Mouse (Mus musculus) hindbrain, embryonic 10.5 days (tissue): ENCODE measurements around the gene Ndufc2. TPM values are rescaled to one million over a fixed set of nuclear protein-coding genes. Genes with fewer than 3 reads are reported as not detected.

ENCODE experiments used
- DNase-seq: peaks from one replicate; pipeline ENCODE4 v3.0.0-alpha.2; 2017; ENCODE audit warnings: low spot score
- H3K27ac ChIP-seq: fragments of 300-500 bp; sonication (generic); 2 replicates; pipeline ENCODE4 v1.5.1; 2016; ENCODE audit warnings: mild to moderate bottlenecking, moderate library complexity
- H3K27me3 ChIP-seq: fragments of 300-500 bp; sonication (generic); 2 replicates; pipeline ENCODE4 v1.6.1; 2016; ENCODE audit warnings: mild to moderate bottlenecking; ENCODE audit not compliant: poor library complexity, insufficient read depth, severe bottlenecking
- H3K36me3 ChIP-seq: fragments of 300-500 bp; sonication (generic); 2 replicates; pipeline ENCODE4 v1.6.1; 2016; ENCODE audit warnings: mild to moderate bottlenecking, moderate library complexity
- H3K4me1 ChIP-seq: fragments of 300-500 bp; sonication (generic); replicated peaks from 2 replicates; pipeline ENCODE4 v1.6.1; 2016; ENCODE audit warnings: mild to moderate bottlenecking
- H3K4me3 ChIP-seq: fragments of 300-500 bp; sonication (generic); 2 replicates; pipeline ENCODE4 v1.5.1; 2016; ENCODE audit warnings: mild to moderate bottlenecking, moderate library complexity
- H3K9me3 ChIP-seq: fragments of 300-500 bp; sonication (generic); 2 replicates; pipeline ENCODE4 v1.6.1; 2016; ENCODE audit warnings: mild to moderate bottlenecking, moderate library complexity
- WGBS: fragments of 180-500 bp; shearing (Covaris S2); methylation state at CpG from one replicate; pipeline ENCODE4 v1.1.7; 2016; 5-methylcytosine and 5-hydroxymethylcytosine counted together
- polyA plus RNA-seq: library from polyadenylated mRNA; unstranded; fragments of >200 nt; fragmentation: Nextera tagmentation; extraction: Ambion mirVana; gene quantifications from 2 replicates; pipeline ENCODE4 v1.2.1, GENCODE M21; 2016

The Ndufc2 gene
- polyA plus RNA-seq, 1 experiment from 2014 or later = 341 TPM

GRCm38 (mm10) chr7:97392079-97392445 is 7.7 kb upstream of the Ndufc2 start:
- Histone ChIP-seq H3K9me3 (no peaks in the 10 kb centered on the region), H3K27ac (no peak overlapping the region), H3K36me3 (peaks cover 70% of the 10 kb centered on the region), H3K27me3 (no peaks in the 10 kb centered on the region), H3K4me3 (no peak overlapping the region), H3K4me1 (no peaks in the 10 kb centered on the region)
- 92% methylated on average over 6 of the region's 6 CpGs for WGBS
- no peak for DNase-seq

GRCm38 (mm10) chr7:97394375-97394774 is 5.4 kb upstream of the Ndufc2 start:
- H3K4me1 ChIP-seq = peaks cover under 1% of the 10 kb centered on the region; the same call in 1 of the 2 replicates
- H3K27me3 ChIP-seq = no peaks in the 10 kb centered on the region
- DNase-seq = no peak
- WGBS = 89% methylated on average over 2 of the region's 2 CpGs
- H3K9me3 ChIP-seq = no peaks in the 10 kb centered on the region
- no peak overlapping the region for H3K27ac ChIP-seq
- peaks cover 46% of the 10 kb centered on the region for H3K36me3 ChIP-seq
- no peak overlapping the region for H3K4me3 ChIP-seq

- Histone ChIP-seq H3K4me3 (no peak overlapping the region), H3K4me1 (peaks cover 21% of the 10 kb centered on the region), H3K36me3 (peaks cover 27% of the 10 kb centered on the region), H3K27ac (no peak overlapping the region), H3K27me3 (no peaks in the 10 kb centered on the region), H3K9me3 (peaks cover 11% of the 10 kb centered on the region)
- WGBS = 93% methylated on average over 6 of the region's 6 CpGs
- no peak for DNase-seq
These were observed 860 bp upstream of the Ndufc2 start for GRCm38 (mm10) chr7:97398943-97399342.

GRCm38 (mm10) chr7:97407145-97407544 is 7.3 kb downstream of the Ndufc2 start:
- WGBS = 94% methylated on average over 10 of the region's 10 CpGs
- Histone ChIP-seq H3K4me3 (no peak overlapping the region), H3K9me3 (peaks cover 11% of the 10 kb centered on the region), H3K4me1 (no peaks in the 10 kb centered on the region), H3K27me3 (no peaks in the 10 kb centered on the region), H3K27ac (no peak overlapping the region), H3K36me3 (peaks cover 78% of the 10 kb centered on the region)
- DNase-seq = no peak

- H3K36me3 ChIP-seq = peaks cover 64% of the 10 kb centered on the region
- H3K27me3 ChIP-seq = no peaks in the 10 kb centered on the region
- no peaks in the 10 kb centered on the region for H3K9me3 ChIP-seq
- 94% methylated on average over 2 of the region's 2 CpGs for WGBS
- no peak overlapping the region for H3K27ac ChIP-seq
- no peak for DNase-seq
- no peaks in the 10 kb centered on the region for H3K4me1 ChIP-seq
- H3K4me3 ChIP-seq = no peak overlapping the region
These were observed 11.3 kb downstream of the Ndufc2 start for GRCm38 (mm10) chr7:97411106-97411505.

- Histone ChIP-seq H3K36me3 (peaks cover 61% of the 10 kb centered on the region), H3K4me1 (no peaks in the 10 kb centered on the region)
These were observed 11.8 kb downstream of the Ndufc2 start for GRCm38 (mm10) chr7:97411575-97411974.

GRCm38 (mm10) chr7:97413981-97414380 is 14.2 kb downstream of the Ndufc2 start:
- H3K9me3 ChIP-seq = no peaks in the 10 kb centered on the region
- no peaks in the 10 kb centered on the region for H3K27me3 ChIP-seq
- no peak overlapping the region for H3K4me3 ChIP-seq
- no peak for DNase-seq
- WGBS = 100% methylated on average over 1 of the region's 1 CpGs
- no peak overlapping the region for H3K27ac ChIP-seq
- peaks cover 6% of the 10 kb centered on the region for H3K4me1 ChIP-seq
- H3K36me3 ChIP-seq = peaks cover 38% of the 10 kb centered on the region

More at GRCm38 (mm10) chr7:97411575-97411974, 11.8 kb downstream of the Ndufc2 start:
- WGBS = 81% methylated on average over 3 of the region's 3 CpGs
- DNase-seq = no peak
- no peak overlapping the region for H3K4me3 ChIP-seq
- H3K27me3 ChIP-seq = no peaks in the 10 kb centered on the region
- no peaks in the 10 kb centered on the region for H3K9me3 ChIP-seq
- H3K27ac ChIP-seq = no peak overlapping the region

- Histone ChIP-seq H3K4me1 (peaks cover 10% of the 10 kb centered on the region), H3K27ac (no peak overlapping the region), H3K4me3 (no peak overlapping the region), H3K36me3 (peaks cover 33% of the 10 kb centered on the region), H3K27me3 (no peaks in the 10 kb centered on the region), H3K9me3 (no peaks in the 10 kb centered on the region)
- 96% methylated on average over 1 of the region's 1 CpGs for WGBS
- no peak for DNase-seq
These were observed 14.6 kb downstream of the Ndufc2 start for GRCm38 (mm10) chr7:97414426-97414825.

- Histone ChIP-seq H3K4me1 (peaks cover 10% of the 10 kb centered on the region), H3K4me3 (no peak overlapping the region), H3K9me3 (no peaks in the 10 kb centered on the region), H3K27ac (no peak overlapping the region), H3K27me3 (no peaks in the 10 kb centered on the region), H3K36me3 (peaks cover 27% of the 10 kb centered on the region)
- DNase-seq = no peak
- 66% methylated on average over 9 of the region's 9 CpGs for WGBS
These were observed 15.3 kb downstream of the Ndufc2 start for GRCm38 (mm10) chr7:97414915-97415687.

- H3K27ac ChIP-seq = no peak overlapping the region
- no peaks in the 10 kb centered on the region for H3K9me3 ChIP-seq
- H3K4me3 ChIP-seq = no peak overlapping the region
- H3K27me3 ChIP-seq = no peaks in the 10 kb centered on the region
- H3K4me1 ChIP-seq = peaks cover 10% of the 10 kb centered on the region
- no peak for DNase-seq
- peaks cover 17% of the 10 kb centered on the region for H3K36me3 ChIP-seq
- 86% methylated on average over 4 of the region's 4 CpGs for WGBS
These were observed 16.7 kb downstream of the Ndufc2 start for GRCm38 (mm10) chr7:97416473-97416872.

- H3K27me3 ChIP-seq = no peaks in the 10 kb centered on the region
- peak within 1 kb of the TSS; percentile 50; the same call in 1 of the 2 replicates for H3K27ac ChIP-seq
- H3K36me3 ChIP-seq = peaks cover 10% of the 10 kb centered on the region
- WGBS = 81% methylated on average over 25 of the region's 25 CpGs
- H3K9me3 ChIP-seq = no peaks in the 10 kb centered on the region
- no peak within 1 kb of the TSS for H3K4me3 ChIP-seq
- H3K4me1 ChIP-seq = peaks cover 10% of the 10 kb centered on the region
- DNase-seq = no peak
These were observed 17.3 kb downstream of the Ndufc2 start, which contains the start of gene Thrsp for GRCm38 (mm10) chr7:97416906-97417777. Gene Thrsp, minus strand, starts transcription at chr7:97417730.

- Histone ChIP-seq H3K4me3 (no peak overlapping the region), H3K9me3 (no peaks in the 10 kb centered on the region), H3K4me1 (peaks cover 10% of the 10 kb centered on the region), H3K27me3 (no peaks in the 10 kb centered on the region), H3K27ac (peak overlapping the region; percentile 50; the same call in 1 of the 2 replicates), H3K36me3 (no peaks in the 10 kb centered on the region)
- peak; percentile 18 for DNase-seq
- WGBS = 74% methylated on average over 5 of the region's 5 CpGs
These were observed 18.9 kb downstream of the Ndufc2 start for GRCm38 (mm10) chr7:97418717-97419116.

GRCm38 (mm10) chr7:97419163-97419562 is 19.4 kb downstream of the Ndufc2 start:
- H3K4me3 ChIP-seq = no peak overlapping the region
- H3K4me1 ChIP-seq = peaks cover 10% of the 10 kb centered on the region
- no peak for DNase-seq
- H3K27me3 ChIP-seq = no peaks in the 10 kb centered on the region
- no peaks in the 10 kb centered on the region for H3K36me3 ChIP-seq
- 86% methylated on average over 5 of the region's 5 CpGs for WGBS
- H3K27ac ChIP-seq = peak overlapping the region; percentile 50; the same call in 1 of the 2 replicates
- no peaks in the 10 kb centered on the region for H3K9me3 ChIP-seq
